Mouse (Mus musculus) fibroblast of lung, adult 2 months (primary cell): Measurements from ENCODE around the gene Hoxa11.

ENCODE experiments used
- DNase-seq: peaks from one replicate; pipeline ENCODE4 v3.0.0-alpha.2; 2011; ENCODE audit warnings: low read depth

Hoxa11 gene

GRCm38 (mm10) chr6:52220003-52220864 is 25.4 kb downstream of the Hoxa11 start:
- DNase-seq, result no peak

DNA sequence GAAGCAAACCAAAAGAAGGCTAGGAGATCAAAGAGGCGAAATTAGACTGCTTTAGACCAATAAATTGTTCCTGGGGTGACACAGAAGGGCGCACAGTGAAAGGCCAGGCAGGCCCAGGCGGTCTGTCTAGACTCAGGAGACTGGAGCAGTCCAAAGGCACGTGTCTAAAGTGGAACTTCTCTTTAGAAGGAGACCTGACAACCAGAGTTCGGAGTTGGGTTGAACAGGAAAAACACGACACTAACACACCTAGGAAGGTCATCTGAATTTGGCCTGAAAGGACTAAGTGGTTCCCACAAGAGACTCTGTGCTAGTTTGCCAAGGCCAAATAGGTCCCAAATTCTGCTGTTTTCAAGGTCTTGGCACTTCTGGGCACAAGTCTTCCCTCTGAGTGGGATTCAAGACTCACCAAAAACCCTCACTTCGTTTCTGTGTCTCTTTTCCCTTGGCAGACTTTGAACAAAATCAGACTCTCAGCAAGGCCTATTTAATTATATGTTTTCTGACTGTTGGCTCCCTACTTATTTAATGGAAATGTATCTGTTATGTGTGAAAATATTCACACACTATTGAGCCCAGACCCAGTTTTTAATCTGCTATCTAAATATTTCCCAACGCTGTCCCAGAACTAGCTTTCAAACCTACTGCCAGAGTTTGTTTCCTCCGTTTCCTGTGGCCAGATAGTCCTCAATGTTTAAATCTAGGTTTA is 26.2 kb downstream of the Hoxa11 start:
- DNase-seq, result no peak

- DNase-seq, result no peak
Observed at GRCm38 (mm10) chr6:52218643-52219215, 26.9 kb downstream of the Hoxa11 start.

DNA sequence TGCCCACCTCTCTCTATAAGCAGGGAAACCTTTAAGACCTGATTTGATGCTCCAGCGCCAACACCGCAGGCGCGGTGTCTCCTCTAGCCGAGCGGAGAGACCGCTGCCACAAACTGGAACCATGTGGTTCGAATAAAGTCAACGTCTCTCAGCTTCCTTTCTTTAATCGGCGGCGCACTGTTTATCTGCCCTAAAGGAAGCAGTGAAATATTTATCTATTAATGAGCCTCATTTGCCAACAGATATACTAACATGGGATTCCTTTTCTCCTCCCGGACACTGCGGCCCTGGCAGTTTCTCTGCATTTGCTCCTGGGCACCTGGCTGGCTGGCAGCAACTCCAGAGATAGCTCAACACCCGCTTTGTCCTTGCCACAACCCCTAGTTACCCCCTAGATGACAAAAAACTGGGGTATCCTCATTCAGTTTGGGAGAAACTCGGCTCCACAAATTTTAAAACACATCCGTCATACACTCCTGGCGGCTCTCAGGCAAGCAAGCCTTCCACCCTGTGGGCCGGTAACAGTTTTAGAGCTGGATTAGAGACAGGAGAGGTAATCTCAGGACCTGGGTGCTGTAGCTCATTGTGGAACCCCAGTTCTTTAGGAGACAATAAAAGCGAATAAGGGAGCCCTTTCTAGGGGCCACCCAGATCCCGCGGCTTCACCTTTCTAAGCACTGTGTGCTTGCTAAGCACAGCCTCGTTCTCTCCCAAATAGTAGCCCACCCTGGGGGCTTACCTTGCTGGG is 27.5 kb downstream of the Hoxa11 start:
- DNase-seq, result no peak

DNA sequence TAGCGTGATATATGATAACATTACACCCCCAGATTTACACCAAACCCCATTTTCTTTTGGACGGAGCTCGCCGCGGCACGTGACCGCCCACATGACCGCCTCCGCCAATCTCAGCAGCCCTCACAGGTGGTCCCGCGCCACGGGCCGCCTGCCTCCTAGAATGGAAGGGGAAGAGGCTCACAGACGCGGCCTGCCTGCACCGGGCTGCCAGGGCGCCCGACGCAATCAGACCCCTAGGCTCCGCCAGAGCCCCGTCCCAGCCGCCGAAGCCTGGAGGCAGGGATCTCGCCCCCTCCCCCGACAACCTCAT is 28.2 kb downstream of the Hoxa11 start:
- DNase-seq, result no peak

GRCm38 (mm10) chr6:52216691-52217458 is 28.7 kb downstream of the Hoxa11 start:
- no peak for DNase-seq

- DNase-seq, result no peak
Observed at GRCm38 (mm10) chr6:52215771-52216535, 29.7 kb downstream of the Hoxa11 start.

DNA sequence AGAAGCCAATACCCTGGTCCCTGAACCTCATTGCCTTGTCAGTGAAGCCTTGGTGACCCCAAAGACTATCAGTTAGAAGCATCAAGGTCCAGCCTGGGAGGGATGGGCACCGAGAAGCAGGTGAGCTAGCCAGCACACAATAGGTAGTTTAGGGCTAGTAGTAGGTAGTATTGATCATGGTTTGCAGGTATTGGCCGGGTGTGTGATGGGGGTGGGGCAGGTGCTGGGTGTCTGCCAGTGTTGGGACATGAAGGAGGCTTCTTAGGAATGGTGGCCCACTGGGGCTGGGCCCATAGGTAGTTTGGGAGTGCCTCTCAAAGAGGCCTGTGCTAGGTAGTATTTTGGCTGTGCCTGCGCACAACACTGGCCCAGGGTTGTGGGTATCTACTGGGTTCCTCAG is 30.5 kb downstream of the Hoxa11 start:
- no peak for DNase-seq

- no peak for DNase-seq
Observed at GRCm38 (mm10) chr6:52214271-52214670, 31.3 kb downstream of the Hoxa11 start.

DNA sequence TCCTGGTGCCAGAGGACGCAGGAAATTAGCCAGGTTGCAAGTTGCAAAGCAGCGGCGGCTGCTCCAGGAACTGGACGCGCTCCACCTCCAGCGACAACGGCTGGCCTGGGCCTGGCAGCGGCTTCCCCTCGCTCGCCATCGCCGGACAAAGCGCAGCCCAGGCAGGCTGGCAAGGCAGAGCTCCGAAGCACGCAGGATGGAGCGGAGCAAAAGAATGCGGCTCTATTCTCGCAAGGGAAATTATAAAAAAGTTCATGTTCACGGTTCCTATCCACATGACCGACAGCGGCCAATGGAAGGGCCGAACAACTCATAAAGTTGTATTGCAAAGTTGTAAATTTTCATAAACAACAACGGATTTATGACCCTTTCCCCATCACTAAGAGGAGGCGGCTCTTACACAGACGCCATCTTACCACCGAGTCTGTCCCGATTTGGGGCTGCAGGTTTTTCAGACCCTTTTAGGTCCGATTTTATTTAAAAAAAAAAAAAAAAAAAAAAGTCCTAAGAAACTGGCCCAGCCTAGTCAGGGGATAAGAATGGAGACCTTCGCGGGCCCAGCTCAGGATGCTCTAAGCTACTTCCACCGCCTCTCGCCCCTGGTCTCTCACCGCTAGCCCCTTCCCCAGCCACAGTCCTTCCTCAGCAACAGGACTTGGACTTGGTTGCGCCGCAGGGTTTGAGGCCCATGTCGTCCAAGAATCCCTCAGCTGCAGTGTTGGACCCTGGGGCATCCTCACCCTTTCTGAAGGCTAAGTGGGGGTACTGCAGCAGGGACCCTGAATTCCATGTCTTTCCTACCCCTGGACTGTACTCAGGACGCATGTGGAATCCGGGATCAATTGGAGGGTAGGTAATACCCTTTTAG is 32.3 kb downstream of the Hoxa11 start, which contains the start of the genes Hoxa3 and Gm28308:
Hoxa3 (minus strand) TSS at position 218 of the 868 bp plus-strand sequence.
Gm28308 (minus strand) TSS at position 221 of the 868 bp plus-strand sequence.
- no peak for DNase-seq

DNA sequence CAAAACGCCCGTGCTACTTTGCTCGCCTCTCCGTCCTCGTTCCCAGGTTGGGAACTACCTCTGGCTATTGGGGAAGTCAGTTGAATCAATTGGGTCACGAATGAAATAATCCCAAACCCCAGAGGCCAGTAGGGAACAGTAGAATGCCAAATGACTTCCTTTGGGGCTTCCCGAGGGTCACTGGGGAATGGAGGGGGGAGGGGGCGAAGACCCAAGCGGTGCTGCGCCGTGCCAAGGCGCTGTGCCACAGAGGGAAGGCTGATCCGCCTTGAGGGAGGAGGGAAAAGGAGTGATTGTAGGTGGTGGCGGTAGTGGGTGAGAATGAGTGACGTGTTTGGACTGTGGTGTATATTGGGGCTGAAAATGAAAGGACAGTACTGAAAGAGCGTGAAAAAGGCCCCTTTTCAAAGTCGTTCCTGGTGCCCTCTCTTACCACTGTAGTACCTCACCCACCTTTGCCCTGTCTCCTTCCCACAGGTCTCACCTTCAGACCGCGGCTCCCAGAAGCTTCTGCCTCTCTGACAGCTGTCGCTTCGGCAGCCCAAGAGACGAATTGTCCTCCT is 33.0 kb downstream of the Hoxa11 start:
- no peak for DNase-seq

DNA sequence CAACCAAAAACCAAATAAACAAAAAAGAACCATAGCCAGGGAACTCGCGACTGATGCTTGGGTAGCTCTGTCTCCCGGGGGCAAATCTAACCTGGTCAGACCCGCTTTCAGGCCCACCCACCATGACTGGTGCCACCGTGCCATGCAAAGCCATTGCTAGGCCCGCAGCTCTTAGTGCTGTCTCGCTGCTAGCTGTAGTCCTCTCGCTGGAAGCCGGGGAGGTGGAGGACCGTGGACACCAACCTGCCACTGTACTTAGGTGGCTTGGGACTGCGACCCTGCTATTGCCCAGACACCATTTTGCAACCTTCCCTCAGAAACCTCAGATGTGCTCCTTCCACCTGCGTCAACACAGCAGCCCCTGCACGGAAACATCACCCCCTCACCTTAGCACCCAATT is 33.6 kb downstream of the Hoxa11 start:
- DNase-seq, result no peak

DNA sequence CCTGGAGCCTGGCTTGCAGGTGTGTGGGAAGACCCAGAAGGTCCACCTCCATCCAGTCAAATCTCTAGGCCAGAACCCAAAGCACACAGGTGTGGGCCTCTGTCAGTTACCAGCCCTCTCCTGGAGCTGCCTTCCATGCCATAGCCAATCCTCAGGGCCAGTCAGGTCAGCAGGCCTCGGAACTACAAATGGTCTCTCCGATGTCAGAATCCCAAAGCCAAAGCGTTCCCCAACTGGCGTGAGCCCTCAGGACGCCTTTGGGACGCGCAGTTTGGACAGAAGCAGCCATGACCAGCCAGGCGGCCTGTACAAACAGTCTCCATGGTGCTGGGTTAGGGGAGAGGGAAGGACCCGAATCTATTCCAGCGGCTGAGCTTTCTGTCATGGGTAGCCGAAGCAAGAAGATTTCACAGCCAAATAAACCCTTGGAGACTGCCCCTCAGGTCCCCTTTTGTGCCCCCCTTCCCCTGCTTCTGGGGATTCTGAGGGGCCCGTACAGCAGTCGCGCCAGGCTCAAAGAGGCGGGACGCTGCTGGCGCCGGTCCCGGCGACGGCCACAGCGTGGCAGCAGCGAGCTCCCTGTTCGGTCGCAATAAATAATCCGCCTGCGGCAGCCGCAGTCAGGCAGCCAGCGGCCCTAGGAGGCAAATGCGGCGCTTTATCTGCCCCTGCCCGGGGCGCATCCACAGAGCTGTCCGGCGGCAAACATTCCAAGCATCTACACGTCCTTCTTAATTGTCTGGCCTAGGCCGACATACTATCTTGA is 34.3 kb downstream of the Hoxa11 start:
- peak; percentile 40 for DNase-seq

DNA sequence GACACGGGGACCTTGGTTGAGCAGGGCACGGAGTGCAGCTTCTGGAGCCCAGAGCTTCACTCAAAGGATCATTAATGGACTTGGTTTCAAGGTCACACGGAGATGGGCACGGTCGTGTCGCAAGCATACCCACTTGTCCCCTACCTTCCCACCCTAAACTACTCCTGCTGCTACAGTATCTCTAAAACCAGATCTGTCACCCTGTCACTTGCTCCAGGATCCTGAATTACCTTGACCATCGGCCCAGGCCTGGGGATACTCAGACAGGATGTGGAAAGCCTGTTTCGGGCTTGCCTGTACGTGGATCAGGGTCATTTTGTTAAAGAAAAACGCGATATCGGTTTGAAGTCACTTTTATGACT is 35.9 kb downstream of the Hoxa11 start:
- DNase-seq, result no peak

DNA sequence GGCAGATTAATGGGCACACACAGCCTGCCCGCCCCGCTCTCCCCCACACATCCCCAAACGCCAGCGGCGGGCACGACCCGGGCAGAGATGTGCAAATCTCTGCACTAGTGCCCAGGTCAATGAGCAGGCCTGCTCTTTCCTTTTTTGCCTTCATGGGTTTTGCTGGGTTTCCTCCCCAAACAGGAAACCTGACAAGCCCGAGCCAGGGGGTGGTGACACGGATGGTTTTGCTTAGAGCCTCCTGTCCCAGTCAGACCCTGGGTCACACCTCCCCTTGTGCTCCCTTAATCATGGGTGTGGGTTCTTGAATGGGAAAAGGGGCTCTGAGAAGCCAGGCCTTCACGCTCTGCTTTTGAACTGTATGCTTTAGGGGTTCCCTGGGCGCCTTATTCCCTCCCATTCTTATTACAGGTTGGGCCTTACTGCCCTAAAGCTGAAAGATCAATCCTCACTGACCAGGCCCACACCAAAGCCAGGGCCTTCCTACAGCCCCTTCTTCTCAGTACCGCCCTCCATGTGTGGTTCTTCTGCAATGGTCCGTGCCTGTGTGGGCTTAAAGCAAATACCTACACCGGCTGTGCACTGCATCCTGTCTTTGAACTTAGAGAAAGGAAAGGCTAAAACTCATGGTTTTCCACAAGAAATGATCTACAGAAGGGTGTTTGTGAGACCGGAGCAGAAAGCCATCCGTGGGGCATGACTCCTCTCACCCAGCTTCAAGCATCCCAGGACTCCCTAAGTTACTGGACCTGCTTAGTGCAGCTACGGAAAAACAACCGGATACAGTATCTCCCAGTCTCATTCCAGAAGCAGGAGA is 36.5 kb downstream of the Hoxa11 start:
- DNase-seq, result no peak

DNA sequence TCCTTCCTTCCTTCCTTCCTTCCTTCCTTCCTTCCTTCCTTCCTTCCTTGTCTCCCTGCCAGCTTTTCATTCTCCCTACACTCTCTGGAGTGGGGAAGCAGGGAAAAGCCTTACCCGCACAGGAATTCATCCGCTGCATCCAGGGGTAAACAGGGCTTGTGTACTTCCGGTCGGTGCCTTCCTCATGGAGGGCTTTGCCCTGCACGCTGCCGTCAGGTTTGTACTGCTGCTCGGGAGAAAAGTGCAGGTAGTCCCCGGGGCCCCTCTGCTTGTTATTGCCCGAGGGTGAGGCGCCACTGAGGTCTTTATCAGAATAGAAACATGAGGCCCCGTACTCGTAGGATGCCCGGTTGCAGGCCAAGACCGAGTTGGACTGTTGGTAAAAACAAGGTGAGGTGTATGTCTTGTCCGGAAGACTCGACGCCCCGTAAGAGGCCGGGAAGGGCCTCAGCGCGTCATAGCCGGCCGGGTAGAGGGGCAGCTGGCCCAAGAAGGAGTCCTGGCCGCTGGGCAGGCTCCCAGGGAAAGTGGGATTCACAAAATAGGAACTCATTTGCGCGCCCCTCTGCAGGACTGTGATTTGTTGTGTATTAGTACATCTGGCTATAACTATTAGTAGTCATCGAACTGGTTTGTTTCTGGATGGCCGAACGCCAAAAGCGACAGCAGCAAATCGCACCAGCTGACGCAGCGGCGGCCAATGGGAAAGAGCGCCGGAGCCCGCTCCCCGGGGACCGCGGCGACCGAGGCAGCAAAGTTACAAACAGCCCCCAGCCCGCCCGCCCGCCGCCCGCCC is 37.3 kb downstream of the Hoxa11 start, which contains the start of gene Hoxa6:
Hoxa6 (minus strand) TSS at position 651 of the 796 bp plus-strand sequence.
- DNase-seq, result no peak

DNA sequence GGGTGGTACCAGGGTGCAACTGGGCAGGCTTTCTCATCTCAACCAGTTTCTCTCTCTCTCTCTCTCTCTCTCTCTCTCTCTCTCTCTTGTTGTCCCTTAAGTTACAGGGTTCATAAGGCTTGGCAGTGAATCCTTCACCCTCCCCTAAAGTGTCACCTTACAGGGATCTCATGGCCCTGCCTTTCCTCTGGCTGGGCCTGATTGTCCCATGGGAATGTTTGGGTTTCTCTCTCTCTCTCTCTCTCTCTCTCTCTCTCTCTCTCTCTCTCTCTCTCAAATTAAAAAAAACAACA is 38.0 kb downstream of the Hoxa11 start:
- DNase-seq, result no peak
